Mouse (Mus musculus): ENCODE data around the gene Nupl2. TPM values are rescaled to one million over a fixed set of nuclear protein-coding genes. Genes with fewer than 3 reads are reported as not detected.

Gene Nupl2
- total and polyA plus RNA-seq, 3 experiments = 12.0 to 33.9 (median 28.9) TPM

GRCm38 (mm10) chr5:24122221-24122620, 42.5 kb upstream of the Nupl2 start:
- H3K36me3 ChIP-seq (replicated peaks in 1 of 2; ENCODE audit: control insufficient read depth in 1 of 2, insufficient read depth in 1 of 2, low read length in 1 of 2) = peaks cover 0 to 36% of the 10 kb centered on the region in 2 experiments
- no peaks in the 10 kb centered on the region for H3K27me3 ChIP-seq (replicated peaks)
- dilution Hi-C loops (cut with MboI; ENCODE audit: extremely low pct_ligation_motif_present, extremely low pct_unique_long_range_greater_than_20kb, low sequenced_read_pairs) = no loop called here
- H3K4me1 ChIP-seq (ENCODE audit: control insufficient read depth in 1 of 2, insufficient read depth in 2 of 2) = peaks cover 0 to 20% of the 10 kb centered on the region in 2 experiments; a peak in 2 of 4 replicates
- H3K4me2 ChIP-seq (ENCODE audit: insufficient read depth, low read depth, poor library complexity, severe bottlenecking) = no peak overlapping the region
- H3K9me3 ChIP-seq (replicated peaks; ENCODE audit: low read length) = peaks cover 2% of the 10 kb centered on the region
- H3K9ac ChIP-seq (ENCODE audit: insufficient read depth, low read depth) = no peak overlapping the region
- no peak overlapping the region for H3K4me3 ChIP-seq (replicated peaks in 1 of 3; ENCODE audit: low read depth in 2 of 3, low read length in 2 of 3, poor library complexity in 1 of 3)
- in situ Hi-C loops (cut with MboI; ENCODE audit: low pct_ligation_motif_present, low pct_unique_long_range_greater_than_20kb, low sequenced_read_pairs) = no loop called here
- no peak overlapping the region for H3K27ac ChIP-seq (ENCODE audit: insufficient read depth, low read depth)
- H3K79me2 ChIP-seq (replicated peaks; ENCODE audit: control insufficient read depth, extremely low read depth, insufficient read depth, poor library complexity, severe bottlenecking) = peaks cover 4% of the 10 kb centered on the region; the same call in 1 of the 2 replicates
- TF ChIP-seq POLR2A (IDR thresholded peaks at IDR 0.05; ENCODE audit: low read depth, low read length) (no peak), MEF2A (IDR thresholded peaks at IDR 0.05; ENCODE audit: borderline replicate concordance, low read depth, low read length) (no peak), ZC3H11A (IDR thresholded peaks at IDR 0.05; ENCODE audit: low read depth, low read length) (no peak), UBTF (IDR thresholded peaks at IDR 0.05; ENCODE audit: low read depth, low read length) (no peak), NELFE (IDR thresholded peaks at IDR 0.05; ENCODE audit: low read depth, low read length) (no peak), NRF1 (IDR thresholded peaks at IDR 0.05; ENCODE audit: low read depth, low read length) (no peak), RCOR1 (conservative IDR thresholded peaks at IDR 0.05; ENCODE audit: low read depth, low read length) (no peak), GABPA (IDR thresholded peaks at IDR 0.05; ENCODE audit: insufficient replicate concordance, low read depth, low read length) (no peak), ETS1 (conservative IDR thresholded peaks at IDR 0.05; ENCODE audit: low read depth, low read length) (no peak), MXI1 (IDR thresholded peaks at IDR 0.05; ENCODE audit: low read depth, low read length) (no peak), MAZ (IDR thresholded peaks at IDR 0.05; ENCODE audit: low read depth, low read length) (no peak), USF1 (IDR thresholded peaks at IDR 0.05; ENCODE audit: low read depth, low read length) (no peak), E2F4 (IDR thresholded peaks at IDR 0.05; ENCODE audit: insufficient replicate concordance, low read depth, low read length) (no peak), KAT2A (IDR thresholded peaks at IDR 0.05; ENCODE audit: insufficient replicate concordance, low read length) (no peak), PAX5 (IDR thresholded peaks at IDR 0.05; ENCODE audit: low read length) (no peak), JUND (conservative IDR thresholded peaks at IDR 0.05; ENCODE audit: low read depth, low read length) (no peak), MYC (IDR thresholded peaks at IDR 0.05; ENCODE audit: low read depth, low read length) (no peak), USF2 (conservative IDR thresholded peaks at IDR 0.05; ENCODE audit: low read depth, low read length) (no peak), CHD1 (IDR thresholded peaks at IDR 0.05; ENCODE audit: low read depth, low read length) (no peak)
- no peak for DNase-seq (ENCODE audit: extremely low read depth)

- dilution Hi-C loops (cut with MboI; ENCODE audit: extremely low pct_ligation_motif_present, extremely low pct_unique_long_range_greater_than_20kb, low sequenced_read_pairs) (no loop called here), in situ Hi-C loops (cut with MboI; ENCODE audit: low pct_ligation_motif_present, low pct_unique_long_range_greater_than_20kb, low sequenced_read_pairs) (no loop called here)
- H3K79me2 ChIP-seq (replicated peaks; ENCODE audit: control insufficient read depth, extremely low read depth, insufficient read depth, poor library complexity, severe bottlenecking) = peaks cover 4% of the 10 kb centered on the region; the same call in 1 of the 2 replicates
- TF ChIP-seq RCOR1 (conservative IDR thresholded peaks at IDR 0.05; ENCODE audit: low read depth, low read length) (no peak), TBP (conservative IDR thresholded peaks at IDR 0.05; ENCODE audit: low read depth, low read length) (no peak), MYC (IDR thresholded peaks at IDR 0.05; ENCODE audit: low read depth, low read length) (no peak), JUN (IDR thresholded peaks at IDR 0.05; ENCODE audit: insufficient read depth, low read depth, low read length) (no peak), ZMIZ1 (IDR thresholded peaks at IDR 0.05; ENCODE audit: low read depth, low read length) (no peak), CHD2 (IDR thresholded peaks at IDR 0.05; ENCODE audit: low read length) (no peak), HCFC1 (IDR thresholded peaks at IDR 0.05; ENCODE audit: low read depth, low read length) (no peak), USF2 (conservative IDR thresholded peaks at IDR 0.05; ENCODE audit: low read depth, low read length) (no peak), TCF12 (IDR thresholded peaks at IDR 0.05; ENCODE audit: low read depth, low read length) (no peak)
- H3K9ac ChIP-seq (ENCODE audit: insufficient read depth, low read depth) = no peak overlapping the region
- peaks cover 0 to 17% of the 10 kb centered on the region in 2 experiments; a peak in 2 of 4 replicates for H3K4me1 ChIP-seq (ENCODE audit: control insufficient read depth in 1 of 2, insufficient read depth in 2 of 2)
- peaks cover 2% of the 10 kb centered on the region for H3K9me3 ChIP-seq (replicated peaks; ENCODE audit: low read length)
- peaks cover 0 to 48% of the 10 kb centered on the region in 2 experiments for H3K36me3 ChIP-seq (replicated peaks in 1 of 2; ENCODE audit: control insufficient read depth in 1 of 2, insufficient read depth in 1 of 2, low read length in 1 of 2)
- no peaks in the 10 kb centered on the region for H3K27me3 ChIP-seq (replicated peaks)
- H3K4me3 ChIP-seq (replicated peaks in 1 of 3; ENCODE audit: low read depth in 2 of 3, low read length in 2 of 3, poor library complexity in 1 of 3) = no peak overlapping the region
- DNase-seq (ENCODE audit: extremely low read depth) = no peak
- no peak overlapping the region for H3K4me2 ChIP-seq (ENCODE audit: insufficient read depth, low read depth, poor library complexity, severe bottlenecking)
- H3K27ac ChIP-seq (ENCODE audit: insufficient read depth, low read depth) = no peak overlapping the region
Observed at GRCm38 (mm10) chr5:24124175-24124574, 40.6 kb upstream of the Nupl2 start.

All from CH12.LX (cell line).